Comparison of ENCODE assay signal across 8 mouse cellular contexts in the genomic region with DNA sequence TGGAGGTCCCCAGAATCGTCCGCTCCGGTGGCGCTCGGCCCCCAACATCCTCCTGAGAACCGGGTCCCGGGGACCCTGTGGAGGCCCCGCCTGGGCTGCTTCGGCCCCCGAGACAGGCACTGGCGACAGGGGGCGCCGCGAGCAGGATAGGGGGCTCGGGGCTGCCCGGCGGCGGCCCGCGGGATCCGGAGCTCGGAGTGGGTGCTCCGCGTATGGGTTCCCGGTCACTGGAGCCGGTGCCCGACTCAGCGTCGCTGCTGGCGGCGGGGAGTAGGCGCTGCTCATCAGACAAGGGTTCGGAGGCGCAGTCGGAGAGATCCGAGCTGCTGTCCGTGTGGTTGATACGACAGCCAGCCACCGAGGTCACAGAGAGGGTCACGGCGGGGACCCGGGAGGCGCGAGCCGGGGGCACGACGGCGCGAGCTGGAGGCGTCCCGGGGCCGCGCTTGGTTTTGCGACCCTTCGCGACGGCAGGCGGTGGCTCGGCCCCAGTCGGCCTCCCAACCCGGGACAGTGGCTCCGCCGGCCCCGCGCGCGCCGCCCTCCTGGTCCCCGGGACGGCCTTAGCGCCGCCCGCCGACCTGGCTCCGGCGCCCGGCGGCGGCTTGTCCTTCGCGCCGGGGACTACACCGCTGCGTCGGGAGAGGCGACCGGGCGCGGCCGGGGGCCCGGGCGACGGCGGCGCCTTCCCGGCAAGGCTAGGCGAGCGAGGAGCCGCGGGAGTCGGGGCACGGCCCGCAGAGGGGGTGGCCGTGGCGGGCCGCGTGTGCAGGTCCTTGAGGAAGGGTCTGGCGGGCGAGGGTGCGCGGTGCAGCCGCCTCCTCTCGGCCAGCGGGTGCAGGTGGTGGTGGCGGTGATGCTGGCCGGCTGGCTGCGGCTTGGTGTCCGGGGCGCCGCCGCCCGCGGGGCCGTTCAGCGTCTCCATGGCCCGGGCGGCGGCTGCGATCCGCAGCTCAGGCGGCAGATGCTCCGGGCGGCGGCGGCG. TPM values are rescaled to one million over a fixed set of nuclear protein-coding genes. Genes with fewer than 3 reads are reported as not detected.
DNase-seq lines count a peak whose midpoint lies in the region; ATAC-seq and TF ChIP-seq lines count a peak whose summit lies in the region.

No protein-coding gene starts in this region.

- no peaks in the 10 kb centered on the region for H3K79me2 ChIP-seq in heart, adult 2 months (replicated peaks; ENCODE audit: control insufficient read depth, insufficient read depth, low read length)

- intact Hi-C loops in heart, adult 2 months (cut with DNase I): loop anchor here (5.0 kb wide), 1 partner anchor 96 kb away; no protein-coding TSS in a partner anchor

- H3K9me3 ChIP-seq in liver, embryonic 15.5 days (replicated peaks): no peaks in the 10 kb centered on the region

- H3K36me3 ChIP-seq in heart, adult 2 months (ENCODE audit: control insufficient read depth, insufficient read depth, low read length): no peaks in the 10 kb centered on the region
- H3K36me3 ChIP-seq in liver, embryonic 15.5 days (replicated peaks): no peaks in the 10 kb centered on the region

- H3K4me1 ChIP-seq in heart, adult 2 months (ENCODE audit: control insufficient read depth, insufficient read depth, low read length): peaks cover 1% of the 10 kb centered on the region
- peaks cover 18% of the 10 kb centered on the region; the same call in 1 of the 2 replicates for H3K4me1 ChIP-seq in liver, embryonic 15.5 days (replicated peaks)
- peaks cover 23% of the 10 kb centered on the region for H3K4me1 ChIP-seq in olfactory bulb, adult 2 months (ENCODE audit: control insufficient read depth, insufficient read depth, low read length)

- TF ChIP-seq POLR2A in heart, adult 2 months (IDR thresholded peaks at IDR 0.05; ENCODE audit: insufficient read depth, low read depth, low read length): no peak
- TF ChIP-seq POLR2A in olfactory bulb, adult 2 months (IDR thresholded peaks at IDR 0.05; ENCODE audit: insufficient read depth, low read depth, low read length): no peak

- peak overlapping the region; percentile 47 for H3K27ac ChIP-seq in heart, adult 2 months
- H3K27ac ChIP-seq in liver, embryonic 15.5 days (replicated peaks): no peak overlapping the region
- peak overlapping the region; percentile 17 for H3K27ac ChIP-seq in olfactory bulb, adult 2 months (ENCODE audit: insufficient read depth, low read depth, low read length)

- WGBS in heart, adult 2 months: 1% methylated on average over 118 of the region's 136 CpGs
- whole genome bisulfite sequencing in liver, embryonic 15.5 days (ENCODE audit: insufficient replicate concordance): 1% methylated on average over 125 of the region's 136 CpGs
- WGBS in olfactory bulb, adult 2 months: under 1% methylated on average over 134 of the region's 136 CpGs

- no peak for TF ChIP-seq EP300 in heart, adult 2 months (IDR thresholded peaks at IDR 0.05; ENCODE audit: insufficient read depth, low read depth, low read length)

- peak overlapping the region; percentile 66 for H3K4me3 ChIP-seq in heart, adult 2 months
- peak overlapping the region; percentile 52 for H3K4me3 ChIP-seq in liver, embryonic 15.5 days (replicated peaks)
- peak overlapping the region; percentile 79 for H3K4me3 ChIP-seq in olfactory bulb, adult 2 months (ENCODE audit: insufficient read depth, low read depth, low read length)

- DNase-seq in ovary, postnatal 10 days (ENCODE audit: low spot score): peak; percentile 13
- DNase-seq in ovary, adult 18-20 months (ENCODE audit: low spot score): no peak
- peak; percentile 62 for DNase-seq in embryo, embryonic 10 days (ENCODE audit: low spot score)
- DNase-seq in heart, adult 2 months: peak; percentile 63 to 79
- peak; percentile 9 to 16 for DNase-seq in kidney, adult 8-10 months
- no peak for DNase-seq in c-Kit-positive CD71-positive TER-119-positive erythroid progenitor cells, embryonic 14.5 days (ENCODE audit: low spot score)

- TF ChIP-seq CTCF in heart, adult 2 months (IDR thresholded peaks at IDR 0.05): peak; percentile 69
- TF ChIP-seq CTCF in olfactory bulb, adult 2 months (IDR thresholded peaks at IDR 0.05; ENCODE audit: insufficient read depth, low read depth, low read length): peak; percentile 39; the same call in 1 of the 2 replicates

- H3K9ac ChIP-seq in heart, adult 2 months (ENCODE audit: low read depth, low read length): peak overlapping the region; percentile 84
- H3K9ac ChIP-seq in liver, embryonic 15.5 days: no peak overlapping the region

- peak; percentile 31; the same call in 1 of the 2 replicates for ATAC-seq in liver, embryonic 15.5 days (ENCODE audit: insufficient read depth)

- no peaks in the 10 kb centered on the region for H3K27me3 ChIP-seq in heart, adult 2 months (ENCODE audit: control insufficient read depth, insufficient read depth, low read length)
- H3K27me3 ChIP-seq in liver, embryonic 15.5 days: peaks cover 89% of the 10 kb centered on the region

- peak overlapping the region; percentile 77 for H3K4me2 ChIP-seq in liver, embryonic 15.5 days

RNA-seq across cellular contexts. Expression of a gene that starts 0.8 kb away (rescaled TPM):
- 1 to 10 TPM; 5.9 to 6.8 TPM for total RNA-seq in heart, adult 2 months (2021)
- polyA plus RNA-seq in heart, adult 2 months (2012; rRNA removed): 1.5 TPM in 2 replicates
- polyA plus RNA-seq in liver, embryonic 15.5 days (2015; fragmentation: Nextera tagmentation; extraction: Ambion mirVana): 0.10 and 0.12 TPM in 2 replicates
- polyA plus RNA-seq in olfactory bulb, adult 2 months (2012; ENCODE audit: insufficient read depth, insufficient read length, low replicate concordance, missing spikeins): not detected in 2 replicates

Comparison
In these comparisons a context has a peak if more than half of its experiments do, and no peak if none do; other contexts are left out.
1. DNase-seq: peak in ovary, postnatal 10 days (single experiment), embryo, embryonic 10 days (single experiment), heart, adult 2 months (2 of 2) and kidney, adult 8-10 months (2 of 2); none in ovary, adult 18-20 months (single experiment) and c-Kit-positive CD71-positive TER-119-positive erythroid progenitor cells, embryonic 14.5 days (single experiment).
2. RNA of a gene that starts 0.8 kb away (polyA plus RNA-seq): not detected in olfactory bulb, adult 2 months; 1.5 TPM in heart, adult 2 months and 0.10 to 0.12 TPM in liver, embryonic 15.5 days; every median in the first group is over 10 times any median in the second.
3. Peak in every context shown above with its lines, with median percentiles within 50 percentile points of each other: H3K4me3 ChIP-seq.